Comparison of ENCODE assay signal across 21 mouse cellular contexts in genomic region chr10:53527344-53527743, GRCm38 (mm10).
"Had no signal": no experiment of that assay in that cellular context is flagged by ENCODE, and none has a peak within 500 bp of the region (broad histone marks: within the 10 kb centered on the region; RNA-seq: fewer than 3 reads in every experiment).

No protein-coding gene starts in this region.

- H3K36me3 ChIP-seq: limb, embryonic 10.5 days; limb, embryonic 13.5 days; liver, embryonic 12.5 days; liver, embryonic 15.5 days; lung, embryonic 15.5 days; midbrain, embryonic 10.5 days; midbrain, embryonic 13.5 days; neural tube, embryonic 13.5 days; stomach, embryonic 15.5 days had no signal

- H3K9me3 ChIP-seq: limb, embryonic 10.5 days; limb, embryonic 13.5 days; liver, embryonic 12.5 days; liver, embryonic 15.5 days; lung, embryonic 15.5 days; midbrain, embryonic 10.5 days; midbrain, embryonic 13.5 days; stomach, embryonic 15.5 days had no signal

- DNase-seq: kidney, postnatal 10 days; kidney, postnatal 36 days; liver; lung, adult 18-20 months; lung, postnatal 10 days; lung, postnatal 36 days; retina, postnatal 1 day; right cerebral cortex, postnatal 25 days; spleen, adult 18-20 months; thymus, postnatal 25 days had no signal

- H3K9ac ChIP-seq: limb, embryonic 13.5 days; liver, embryonic 12.5 days; liver, embryonic 15.5 days; lung, embryonic 15.5 days; midbrain, embryonic 13.5 days; neural tube, embryonic 13.5 days; stomach, embryonic 15.5 days had no signal

- H3K4me2 ChIP-seq: limb, embryonic 13.5 days; liver, embryonic 12.5 days; liver, embryonic 15.5 days; lung, embryonic 15.5 days; midbrain, embryonic 13.5 days; neural tube, embryonic 13.5 days; stomach, embryonic 15.5 days had no signal

- H3K27me3 ChIP-seq: limb, embryonic 13.5 days; liver, embryonic 12.5 days; liver, embryonic 15.5 days; lung, embryonic 15.5 days; megakaryocyte, embryonic 14.5 days; midbrain, embryonic 13.5 days; neural tube, embryonic 13.5 days; stomach, embryonic 15.5 days had no signal

- H3K27ac ChIP-seq: limb, embryonic 10.5 days; limb, embryonic 13.5 days; liver, embryonic 12.5 days; liver, embryonic 15.5 days; lung, embryonic 15.5 days; midbrain, embryonic 10.5 days; midbrain, embryonic 13.5 days; neural tube, embryonic 13.5 days; stomach, embryonic 15.5 days had no signal

- ATAC-seq: liver, embryonic 12.5 days had no signal

- H3K4me1 ChIP-seq: limb, embryonic 10.5 days; limb, embryonic 13.5 days; liver, embryonic 12.5 days; liver, embryonic 15.5 days; lung, embryonic 15.5 days; midbrain, embryonic 10.5 days; midbrain, embryonic 13.5 days; neural tube, embryonic 13.5 days had no signal

- H3K4me3 ChIP-seq: limb, embryonic 10.5 days; limb, embryonic 13.5 days; liver, embryonic 12.5 days; liver, embryonic 15.5 days; lung, embryonic 15.5 days; megakaryocyte, embryonic 14.5 days; midbrain, embryonic 10.5 days; midbrain, embryonic 13.5 days; myocyte; neural tube, embryonic 13.5 days; stomach, embryonic 15.5 days had no signal
